Mouse (Mus musculus) G1E (cell line): ENCODE data around the gene Slc24a3. TPM values are rescaled to one million over a fixed set of nuclear protein-coding genes. Genes with fewer than 3 reads are reported as not detected.

ENCODE experiments used
- ATAC-seq: 2 replicates; pipeline ENCODE4 v1.8.0; 2016; ENCODE audit warnings: mild to moderate bottlenecking; ENCODE audit not compliant: insufficient number of reproducible peaks, poor library complexity, low FRiP score, severe bottlenecking; ENCODE audit errors: extremely low read depth
- DNase-seq: peaks from one replicate; pipeline ENCODE4 v3.0.0; 2012; ENCODE audit warnings: low spot score
- H3K27me3 ChIP-seq: 2 replicates; pipeline ENCODE4 v1.6.1; 2012; ENCODE audit warnings: mild to moderate bottlenecking, low read length, inconsistent platforms; ENCODE audit not compliant: insufficient read depth
- H3K36me3 ChIP-seq: replicated peaks from 2 replicates; pipeline ENCODE3; 2012; ENCODE audit warnings: mild to moderate bottlenecking, inconsistent platforms
- H3K4me1 ChIP-seq: 2 replicates; pipeline ENCODE4 v1.6.1; 2012; ENCODE audit warnings: low read depth, low read length, inconsistent platforms, mixed read lengths; ENCODE audit not compliant: insufficient read depth
- H3K4me3 ChIP-seq: 2 replicates; pipeline ENCODE4 v1.5.1; 2012; ENCODE audit warnings: low read depth, mild to moderate bottlenecking, inconsistent platforms, low read length, moderate library complexity, mixed read lengths
- H3K9me3 ChIP-seq: replicated peaks from 2 replicates; pipeline ENCODE4 v1.6.1; 2012; ENCODE audit warnings: inconsistent platforms
- CTCF ChIP-seq: IDR thresholded peaks from 2 replicates; pipeline ENCODE4 v1.5.1; 2012; ENCODE audit warnings: low read depth, low read length, inconsistent platforms, mixed read lengths
- GATA1 ChIP-seq: IDR thresholded peaks from 2 replicates; pipeline ENCODE4 v1.6.1; 2012; ENCODE audit warnings: borderline replicate concordance, low read length, inconsistent platforms, mixed read lengths
- GATA2 ChIP-seq: IDR thresholded peaks from 2 replicates; pipeline ENCODE4 v1.6.1; 2012; ENCODE audit warnings: low read depth, low read length, inconsistent platforms, borderline replicate concordance
- POLR2AphosphoS5 ChIP-seq: IDR thresholded peaks from 2 replicates; pipeline ENCODE4 v1.6.1; 2012; ENCODE audit warnings: low read depth, low read length, inconsistent platforms; ENCODE audit not compliant: insufficient replicate concordance
- TAL1 ChIP-seq: conservative IDR thresholded peaks from 2 replicates; pipeline ENCODE4 v1.6.1; 2012; ENCODE audit warnings: low read depth, low read length, inconsistent platforms, mixed read lengths
- polyA plus RNA-seq: library from polyadenylated mRNA; stranded (reverse); fragments of >175 nt; gene quantifications from 2 replicates; pipeline ENCODE4 v1.2.3, GENCODE M21; 2012
- total RNA-seq, 2 experiments: library from RNA; stranded (forward) in 1 of 2; stranded (reverse) in 1 of 2; fragments of 200-1000 nt in 1 of 2; fragments of >200 nt in 1 of 2; fragmentation: Nextera tagmentation in 1 of 2; gene quantifications; 2 replicates each; pipeline ENCODE4 v1.2.3; 2014 to 2017

Gene Slc24a3
- total and polyA plus RNA-seq, 3 experiments, result 0.16 TPM; not detected in 2

DNA sequence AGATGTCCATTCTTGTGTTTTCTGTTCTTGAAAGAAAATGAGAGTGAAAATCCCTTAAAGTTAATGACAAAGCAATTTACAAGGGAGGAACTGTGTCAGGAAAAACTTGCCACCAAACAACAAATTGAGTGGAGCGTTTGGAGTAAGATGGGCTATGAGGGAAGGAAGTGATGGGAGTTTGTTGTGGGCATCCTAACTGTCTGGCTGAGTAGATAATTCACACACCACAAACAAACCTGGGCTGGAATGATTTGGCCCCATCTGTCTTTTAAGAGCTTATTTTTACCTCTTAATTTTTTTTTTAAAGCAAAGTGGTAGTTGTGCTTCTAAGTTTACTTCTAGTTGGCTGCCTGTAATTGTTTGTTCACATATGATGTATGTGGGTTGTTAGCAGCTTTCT lies 94.6 kb downstream of the Slc24a3 start:
- Histone ChIP-seq H3K36me3 (no peaks in the 10 kb centered on the region), H3K9me3 (peaks cover 19% of the 10 kb centered on the region), H3K27me3 (no peaks in the 10 kb centered on the region), H3K4me3 (no peak overlapping the region), H3K4me1 (no peaks in the 10 kb centered on the region)
- ATAC-seq, result no peak
- DNase-seq, result no peak
- no peak for TF ChIP-seq GATA1
- TF ChIP-seq CTCF, result no peak

DNA sequence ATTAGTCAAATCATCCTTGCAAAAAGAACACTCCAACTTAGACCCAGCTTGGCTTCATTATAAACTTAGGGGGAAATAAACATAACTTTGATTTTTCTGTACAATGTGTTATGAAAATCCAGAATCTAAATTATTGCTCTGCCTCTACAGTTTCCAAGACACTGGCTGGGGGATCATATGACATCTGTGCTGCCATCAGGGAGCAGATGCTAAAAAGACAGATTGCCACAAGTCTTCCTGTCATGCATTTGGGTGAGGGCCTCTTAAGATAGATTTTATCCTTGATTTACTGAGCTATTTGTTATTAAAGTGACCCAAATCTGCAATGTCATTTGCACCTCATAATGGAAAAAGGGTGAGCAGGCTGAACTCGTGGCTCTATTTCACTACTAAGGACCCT lies 99.2 kb downstream of the Slc24a3 start:
- H3K4me3 ChIP-seq, result no peak overlapping the region
- H3K27me3 ChIP-seq, result no peaks in the 10 kb centered on the region
- ATAC-seq, result no peak
- peaks cover 23% of the 10 kb centered on the region for H3K9me3 ChIP-seq
- no peak for TF ChIP-seq CTCF
- TF ChIP-seq POLR2AphosphoS5, result no peak
- TF ChIP-seq GATA1, result no peak
- TF ChIP-seq GATA2, result no peak
- TF ChIP-seq TAL1, result no peak
- no peaks in the 10 kb centered on the region for H3K36me3 ChIP-seq
- no peak for DNase-seq
- H3K4me1 ChIP-seq, result no peaks in the 10 kb centered on the region

- H3K9me3 ChIP-seq, result peaks cover 36% of the 10 kb centered on the region
- no peaks in the 10 kb centered on the region for H3K4me1 ChIP-seq
- H3K27me3 ChIP-seq, result no peaks in the 10 kb centered on the region
- DNase-seq, result no peak
- ATAC-seq, result no peak
- no peak for TF ChIP-seq POLR2AphosphoS5
- TF ChIP-seq TAL1, result no peak
- TF ChIP-seq GATA2, result no peak
- no peak for TF ChIP-seq GATA1
- no peak for TF ChIP-seq CTCF
- no peak overlapping the region for H3K4me3 ChIP-seq
- no peaks in the 10 kb centered on the region for H3K36me3 ChIP-seq
Measured at GRCm38 (mm10) chr2:145268971-145269370, 101.4 kb downstream of the Slc24a3 start.

DNA sequence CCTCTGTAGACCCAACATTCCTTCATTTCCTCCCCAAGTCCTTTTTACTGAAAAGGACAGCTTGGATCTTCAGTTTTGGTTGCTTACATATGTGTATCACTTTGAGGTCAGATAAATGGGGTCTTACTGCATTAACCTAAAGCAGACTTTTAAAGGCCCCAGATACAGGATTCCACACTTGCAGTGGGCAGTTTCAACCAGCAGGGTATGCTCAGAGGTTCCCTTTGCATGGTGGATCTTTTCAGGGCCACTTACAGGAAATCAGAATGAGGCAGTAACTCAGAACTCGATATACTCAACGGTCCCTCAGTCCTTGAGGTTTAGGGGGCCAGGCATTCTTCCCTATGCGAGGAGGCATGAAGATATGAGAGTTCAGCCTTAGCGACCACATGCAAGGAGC lies 101.9 kb downstream of the Slc24a3 start:
- H3K27me3 ChIP-seq, result no peaks in the 10 kb centered on the region
- DNase-seq (no peak), ATAC-seq (no peak)
- H3K9me3 ChIP-seq, result peaks cover 40% of the 10 kb centered on the region
- H3K36me3 ChIP-seq, result no peaks in the 10 kb centered on the region
- no peaks in the 10 kb centered on the region for H3K4me1 ChIP-seq
- no peak overlapping the region for H3K4me3 ChIP-seq
- TF ChIP-seq GATA1 (no peak), CTCF (no peak), GATA2 (no peak), POLR2AphosphoS5 (no peak), TAL1 (no peak)

- Histone ChIP-seq H3K9me3 (peaks cover 50% of the 10 kb centered on the region), H3K27me3 (no peaks in the 10 kb centered on the region), H3K4me3 (no peak overlapping the region), H3K4me1 (no peaks in the 10 kb centered on the region), H3K36me3 (no peaks in the 10 kb centered on the region)
- ATAC-seq (no peak), DNase-seq (no peak)
- TF ChIP-seq TAL1 (no peak), GATA2 (no peak), POLR2AphosphoS5 (no peak), CTCF (no peak), GATA1 (no peak)
Measured at GRCm38 (mm10) chr2:145274016-145274677, 106.6 kb downstream of the Slc24a3 start.

- DNase-seq (no peak), ATAC-seq (no peak)
- Histone ChIP-seq H3K27me3 (no peaks in the 10 kb centered on the region), H3K4me3 (no peak overlapping the region), H3K9me3 (peaks cover 25% of the 10 kb centered on the region), H3K4me1 (no peaks in the 10 kb centered on the region), H3K36me3 (no peaks in the 10 kb centered on the region)
- no peak for TF ChIP-seq TAL1
- TF ChIP-seq GATA1, result no peak
- TF ChIP-seq POLR2AphosphoS5, result no peak
- no peak for TF ChIP-seq CTCF
- TF ChIP-seq GATA2, result no peak
Measured at GRCm38 (mm10) chr2:145279336-145279735, 111.8 kb downstream of the Slc24a3 start.

DNA sequence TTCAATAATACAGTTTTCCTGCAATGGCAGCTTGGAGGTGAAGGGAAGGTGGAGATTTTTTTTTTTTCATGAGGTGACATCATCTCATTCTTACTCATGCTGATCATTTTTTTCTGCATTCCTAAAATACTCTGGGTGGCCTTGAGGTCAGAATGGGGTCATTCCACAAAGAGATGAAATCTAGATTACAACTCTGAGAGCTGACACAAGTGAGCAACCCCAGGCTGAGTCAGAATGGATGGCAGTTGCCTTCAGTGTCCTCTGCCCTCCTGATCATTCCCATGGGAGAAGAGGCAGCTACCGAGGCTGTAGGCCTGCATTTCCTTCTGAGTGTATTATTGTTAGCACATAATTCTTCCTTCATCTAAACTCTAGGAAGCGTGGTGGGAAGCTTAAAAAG lies 116.2 kb downstream of the Slc24a3 start:
- no peaks in the 10 kb centered on the region for H3K4me1 ChIP-seq
- H3K4me3 ChIP-seq, result no peak overlapping the region
- H3K27me3 ChIP-seq, result no peaks in the 10 kb centered on the region
- H3K36me3 ChIP-seq, result no peaks in the 10 kb centered on the region
- 0 out of 2 replicates have a peak, but pooled peaks cover 4% of the 10 kb centered on the region for H3K9me3 ChIP-seq
- no peak for DNase-seq
- no peak for TF ChIP-seq CTCF
- TF ChIP-seq GATA2, result no peak
- ATAC-seq, result no peak
